Mouse (Mus musculus) embryonic facial prominence, embryonic 10.5 days (tissue): ENCODE data around the gene Entpd3. TPM values are rescaled to one million over a fixed set of nuclear protein-coding genes. Genes with fewer than 3 reads are reported as not detected.

Experiments
- DNase-seq: peaks from one replicate; pipeline ENCODE4 v3.0.0-alpha.2; 2017; ENCODE audit warnings: low spot score
- H3K27ac ChIP-seq: fragments of 300-500 bp; sonication (generic); replicated peaks from 2 replicates; pipeline ENCODE4 v1.5.1; 2016; ENCODE audit warnings: mild to moderate bottlenecking
- H3K27me3 ChIP-seq: fragments of 300-500 bp; sonication (generic); replicated peaks from 2 replicates; pipeline ENCODE4 v1.6.1; 2016; ENCODE audit warnings: low read depth, mild to moderate bottlenecking; ENCODE audit not compliant: poor library complexity, severe bottlenecking
- H3K36me3 ChIP-seq: fragments of 300-500 bp; sonication (generic); replicated peaks from 2 replicates; pipeline ENCODE4 v1.6.1; 2016; ENCODE audit warnings: mild to moderate bottlenecking, moderate library complexity
- H3K4me1 ChIP-seq: fragments of 300-500 bp; sonication (generic); 2 replicates; pipeline ENCODE4 v1.6.1; 2016
- H3K4me3 ChIP-seq: fragments of 300-500 bp; sonication (generic); 2 replicates; pipeline ENCODE4 v1.5.1; 2016; ENCODE audit warnings: mild to moderate bottlenecking, moderate library complexity
- H3K9me3 ChIP-seq: fragments of 300-500 bp; sonication (generic); 2 replicates; pipeline ENCODE4 v1.6.1; 2016; ENCODE audit warnings: mild to moderate bottlenecking
- WGBS: fragments of 180-500 bp; shearing (Covaris S2); methylation state at CpG from one replicate; pipeline ENCODE4 v1.1.7; 2016; 5-methylcytosine and 5-hydroxymethylcytosine counted together
- polyA plus RNA-seq: library from polyadenylated mRNA; unstranded; fragments of >200 nt; fragmentation: Nextera tagmentation; extraction: Ambion mirVana; gene quantifications from 2 replicates; pipeline ENCODE4 v1.2.1, GENCODE M21; 2016

Entpd3 gene
- polyA plus RNA-seq, 1 experiment from 2014 or later: 0.56 TPM

DNA sequence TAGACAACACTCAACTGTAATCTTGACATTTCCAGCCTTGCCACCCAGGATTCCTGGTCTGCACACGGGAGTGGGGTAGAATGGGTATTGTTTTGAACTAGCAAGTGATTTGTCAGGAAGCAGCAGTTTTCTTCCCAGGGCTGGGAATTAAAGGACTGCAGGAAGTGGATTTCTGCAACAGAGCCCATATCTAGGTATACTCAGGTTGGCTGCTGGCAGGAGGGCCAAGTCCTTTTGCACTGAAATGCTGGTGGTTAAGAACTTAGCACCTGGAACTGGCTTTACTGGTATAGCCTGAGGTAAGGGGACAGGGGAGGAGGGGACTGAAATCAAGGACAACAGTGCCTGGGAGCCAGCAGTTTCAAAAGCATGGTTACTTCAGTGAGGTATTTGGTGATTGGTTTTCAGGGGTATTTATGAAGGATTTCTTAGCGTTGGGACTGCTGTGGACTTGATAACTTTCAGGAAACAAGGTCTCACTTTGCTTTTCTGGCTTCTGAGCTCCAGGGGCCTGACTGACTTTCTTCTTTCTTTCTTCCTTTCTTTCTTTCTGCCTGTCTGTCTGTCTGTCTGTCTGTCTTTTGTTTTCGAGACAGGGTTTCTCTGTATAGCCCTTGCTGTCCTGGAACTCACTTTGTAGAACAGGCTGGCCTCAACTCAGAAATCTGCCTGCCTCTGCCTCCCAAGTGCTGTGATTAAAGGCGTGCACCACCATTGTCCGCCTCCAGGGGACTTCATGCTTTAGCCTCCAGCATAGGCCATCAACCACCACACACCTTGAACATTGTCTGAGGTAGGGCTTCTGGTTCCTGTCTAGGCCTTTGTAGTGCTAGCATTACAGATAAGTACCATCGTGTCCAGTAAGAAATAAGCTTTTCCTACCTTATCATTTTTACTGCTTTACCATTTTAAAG, 36.4 kb downstream of the Entpd3 start:
- Histone ChIP-seq H3K36me3 (peaks cover 43% of the 10 kb centered on the region), H3K4me1 (peaks cover 40% of the 10 kb centered on the region), H3K4me3 (peak overlapping the region; percentile 84; the same call in 1 of the 2 replicates), H3K9me3 (no peaks in the 10 kb centered on the region), H3K27ac (no peak overlapping the region), H3K27me3 (no peaks in the 10 kb centered on the region)
- peak; percentile 33 for DNase-seq
- WGBS: 59% methylated on average over 6 of the region's 6 CpGs

DNA sequence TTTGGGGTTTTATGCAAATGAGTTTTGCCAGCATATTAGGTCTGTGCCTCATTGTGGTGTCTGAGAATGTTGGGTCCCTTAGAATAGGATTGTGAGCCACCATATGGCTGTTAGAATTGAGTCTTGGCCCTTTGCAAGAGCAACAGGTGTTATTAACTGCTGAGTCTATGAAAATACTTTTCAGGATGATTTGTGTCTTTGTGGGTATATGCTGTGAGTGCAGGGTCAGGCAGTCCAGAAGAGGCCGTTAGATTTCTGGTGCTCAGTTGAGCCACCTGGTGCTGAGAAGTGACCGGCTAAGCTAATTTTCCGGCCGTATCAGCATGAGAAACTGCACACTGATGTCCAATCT, 37.0 kb downstream of the Entpd3 start:
- Histone ChIP-seq H3K36me3 (peaks cover 43% of the 10 kb centered on the region), H3K4me1 (peaks cover 40% of the 10 kb centered on the region), H3K9me3 (no peaks in the 10 kb centered on the region), H3K27ac (no peak overlapping the region; the same call in 1 of the 2 replicates), H3K27me3 (no peaks in the 10 kb centered on the region), H3K4me3 (peak overlapping the region; percentile 84)
- DNase-seq: no peak
- 13% methylated on average over 4 of the region's 4 CpGs for WGBS

DNA sequence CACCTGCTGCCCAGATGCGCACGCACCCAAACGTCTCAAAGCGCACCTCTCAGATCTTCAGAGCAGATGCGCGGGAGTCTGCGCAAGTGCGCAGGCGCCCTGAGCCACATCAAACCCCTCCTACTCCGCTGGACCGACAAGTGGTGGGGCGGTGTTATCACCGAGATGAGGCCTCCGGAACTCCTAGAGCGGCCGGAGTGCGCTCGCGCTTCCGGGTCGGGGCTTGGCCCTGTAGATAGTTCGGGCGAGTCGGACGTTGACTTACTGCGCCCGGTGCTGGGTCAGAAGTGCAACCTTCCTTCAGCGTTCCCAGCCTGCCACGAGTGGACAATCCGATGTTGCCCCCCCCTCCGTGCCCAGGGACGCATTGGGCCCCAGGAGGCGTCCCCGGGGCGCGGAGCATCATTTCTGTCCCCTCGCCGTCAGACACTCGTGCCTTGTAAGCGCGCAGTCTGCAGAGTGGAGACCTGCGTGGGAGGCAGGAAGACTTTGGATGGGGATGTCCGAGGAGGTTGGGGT, 37.6 kb downstream of the Entpd3 start:
- peak; percentile 96 for DNase-seq
- under 1% methylated on average over 43 of the region's 43 CpGs for WGBS
- H3K27ac ChIP-seq: peak overlapping the region; percentile 90
- peaks cover 42% of the 10 kb centered on the region for H3K36me3 ChIP-seq
- no peaks in the 10 kb centered on the region for H3K27me3 ChIP-seq
- H3K4me1 ChIP-seq: peaks cover 44% of the 10 kb centered on the region
- H3K4me3 ChIP-seq: peak overlapping the region; percentile 84
- H3K9me3 ChIP-seq: no peaks in the 10 kb centered on the region

DNA sequence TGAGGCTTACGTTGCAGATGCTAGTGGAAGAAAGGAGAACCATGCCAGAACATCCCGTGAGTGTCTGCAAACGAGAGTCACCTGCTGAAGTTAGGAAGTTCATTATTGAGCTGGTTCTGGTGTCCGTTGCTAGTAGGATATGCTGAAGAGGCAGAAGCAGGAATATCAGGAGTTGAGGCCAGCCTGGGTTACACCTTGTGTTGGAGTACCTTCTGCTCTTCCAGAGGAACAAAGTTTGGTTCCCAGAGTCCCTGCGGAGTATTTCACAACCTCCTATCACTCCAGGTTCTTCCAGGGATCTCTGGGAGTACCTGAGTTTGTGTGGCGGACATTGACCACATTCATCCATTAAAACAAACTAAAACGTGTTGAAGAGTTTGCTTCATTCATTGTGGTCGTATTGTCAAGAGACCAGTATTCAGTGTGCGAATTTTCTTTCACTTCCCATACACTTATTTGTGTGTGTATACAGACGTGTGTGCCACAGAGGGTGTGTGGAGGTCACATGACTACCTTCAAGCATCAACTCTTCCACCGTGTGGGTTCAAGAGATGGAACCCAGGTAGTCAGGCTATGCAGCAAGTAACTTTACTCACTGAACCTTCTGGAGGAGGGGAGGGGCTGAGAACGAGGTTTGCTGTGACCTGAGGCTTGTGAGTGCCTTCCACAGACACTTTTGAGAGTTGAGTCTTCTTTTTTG, 38.2 kb downstream of the Entpd3 start:
- Histone ChIP-seq H3K36me3 (peaks cover 36% of the 10 kb centered on the region), H3K27me3 (no peaks in the 10 kb centered on the region), H3K4me3 (peak overlapping the region; percentile 84), H3K4me1 (peaks cover 44% of the 10 kb centered on the region), H3K27ac (peak overlapping the region; percentile 90), H3K9me3 (no peaks in the 10 kb centered on the region)
- no peak for DNase-seq
- WGBS: 58% methylated on average over 12 of the region's 12 CpGs

DNA sequence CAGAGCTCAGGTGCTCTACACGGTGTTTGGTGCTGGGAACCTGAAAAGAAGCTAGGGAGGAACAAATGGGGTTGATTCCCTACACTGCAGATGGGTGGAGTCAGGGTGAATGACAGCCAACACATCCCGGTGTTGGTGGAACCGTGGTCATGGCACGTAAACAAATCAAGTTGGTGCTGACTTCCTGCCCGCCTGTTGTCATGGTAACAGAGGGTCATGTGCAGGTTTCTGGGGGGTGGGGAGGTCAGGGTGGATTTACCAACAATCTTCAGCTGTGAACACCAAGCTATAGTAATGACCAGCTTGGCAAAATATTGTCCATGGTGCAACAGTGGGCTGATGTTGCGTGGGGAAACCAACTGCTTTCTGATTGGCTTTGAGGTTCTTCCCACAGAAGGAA, 39.1 kb downstream of the Entpd3 start:
- no peak overlapping the region for H3K27ac ChIP-seq
- no peak overlapping the region for H3K4me3 ChIP-seq
- peaks cover 44% of the 10 kb centered on the region for H3K4me1 ChIP-seq
- H3K36me3 ChIP-seq: peaks cover 27% of the 10 kb centered on the region
- H3K27me3 ChIP-seq: no peaks in the 10 kb centered on the region
- DNase-seq: no peak
- no peaks in the 10 kb centered on the region for H3K9me3 ChIP-seq
- 65% methylated on average over 6 of the region's 6 CpGs for WGBS

DNA sequence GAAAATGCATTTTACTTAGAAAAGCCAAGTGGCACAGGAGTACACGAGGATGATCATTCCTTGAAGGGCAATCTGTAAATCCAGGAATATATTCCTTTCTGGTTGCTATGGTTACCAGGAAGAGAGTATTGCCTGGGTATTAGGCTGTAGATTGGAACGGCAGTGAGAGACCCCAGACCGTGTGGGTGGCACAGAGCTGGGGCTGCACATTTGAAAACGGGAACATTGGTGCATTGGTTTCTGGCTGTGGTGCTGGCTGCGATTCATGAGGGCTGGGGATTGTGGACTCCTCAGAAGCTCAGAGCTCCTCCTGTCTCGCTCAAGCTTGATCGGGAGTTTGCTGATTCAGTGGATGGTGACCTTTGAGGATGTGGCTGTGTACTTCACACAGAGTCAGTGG, 40.2 kb downstream of the Entpd3 start:
- H3K4me1 ChIP-seq: peaks cover 44% of the 10 kb centered on the region
- 86% methylated on average over 7 of the region's 7 CpGs for WGBS
- no peak for DNase-seq
- no peak overlapping the region for H3K27ac ChIP-seq
- H3K9me3 ChIP-seq: no peaks in the 10 kb centered on the region
- peaks cover 16% of the 10 kb centered on the region for H3K36me3 ChIP-seq
- no peaks in the 10 kb centered on the region for H3K27me3 ChIP-seq
- no peak overlapping the region for H3K4me3 ChIP-seq

DNA sequence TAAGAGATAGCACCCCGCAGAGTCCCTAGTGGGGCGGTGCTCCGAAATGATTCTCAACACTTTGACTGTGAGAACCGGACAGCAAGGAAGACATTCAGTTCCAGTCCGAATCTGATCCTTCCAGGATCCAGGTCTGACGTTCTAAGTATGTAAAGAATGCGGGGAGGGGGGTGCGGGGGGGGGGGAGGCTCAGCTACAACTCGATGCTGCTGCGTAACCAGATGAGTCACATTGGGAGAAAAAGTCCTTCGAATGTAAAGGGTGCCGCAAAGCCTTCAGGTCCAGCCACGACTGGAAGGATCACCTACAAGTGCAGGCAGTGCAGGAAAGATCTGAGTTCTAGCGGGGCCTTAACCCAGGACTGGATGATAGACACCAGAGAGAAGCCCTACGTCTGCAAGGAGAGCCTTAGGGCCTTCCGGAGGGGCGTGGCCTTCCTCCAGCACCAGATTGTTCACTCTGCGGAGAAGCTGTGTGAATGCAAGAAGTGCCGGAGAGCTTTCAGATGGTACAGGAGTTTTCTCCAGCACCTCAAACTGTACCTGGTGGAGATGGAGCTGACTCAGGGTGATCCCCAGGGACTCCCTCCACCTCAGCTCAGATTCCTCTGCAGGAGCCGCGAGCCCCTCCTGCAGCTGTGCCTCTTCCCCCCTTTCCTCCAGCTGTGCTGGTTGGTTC, 42.5 kb downstream of the Entpd3 start:
- Histone ChIP-seq H3K4me3 (peak overlapping the region; percentile 60), H3K27me3 (no peaks in the 10 kb centered on the region), H3K27ac (peak overlapping the region; percentile 86), H3K4me1 (peaks cover 36% of the 10 kb centered on the region), H3K36me3 (no peaks in the 10 kb centered on the region), H3K9me3 (no peaks in the 10 kb centered on the region)
- DNase-seq: peak; percentile 84
- WGBS: 17% methylated on average over 21 of the region's 21 CpGs

DNA sequence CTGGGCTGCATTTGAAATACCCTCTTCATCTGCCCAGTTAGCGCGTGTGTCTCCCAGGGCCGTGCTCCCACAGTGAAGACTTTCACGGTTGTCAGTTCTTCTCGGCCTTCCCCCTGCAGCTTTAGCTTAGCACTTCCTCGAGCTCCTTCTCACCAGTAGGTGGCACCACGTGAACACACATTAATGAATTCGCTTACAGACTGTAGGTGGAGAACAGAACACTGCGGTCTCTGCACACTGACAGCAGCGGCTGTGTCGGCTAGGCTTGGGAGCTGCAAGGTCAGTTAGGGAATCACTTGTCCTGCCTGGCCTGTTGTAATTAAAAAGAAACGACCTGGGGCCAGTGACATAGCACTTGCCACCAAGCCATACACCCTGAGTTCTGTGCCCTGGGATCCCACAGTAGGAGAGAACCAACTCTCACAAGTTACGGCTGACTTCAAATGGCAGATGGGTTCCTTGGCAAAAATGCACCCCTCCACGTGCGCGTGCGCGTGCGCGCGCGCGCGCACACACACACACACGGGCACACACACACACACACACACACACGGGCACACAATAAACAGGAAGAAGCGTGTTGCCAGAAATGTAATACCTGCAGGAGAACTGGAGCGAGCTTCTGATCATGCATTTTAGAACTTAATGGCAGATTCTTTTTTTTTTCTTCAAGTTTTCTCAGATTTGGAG, 43.1 kb downstream of the Entpd3 start:
- Histone ChIP-seq H3K4me1 (peaks cover 31% of the 10 kb centered on the region), H3K4me3 (peak overlapping the region; percentile 60), H3K36me3 (no peaks in the 10 kb centered on the region), H3K27me3 (no peaks in the 10 kb centered on the region), H3K9me3 (no peaks in the 10 kb centered on the region), H3K27ac (peak overlapping the region; percentile 86)
- DNase-seq: peak; percentile 83
- WGBS: 13% methylated on average over 28 of the region's 28 CpGs

DNA sequence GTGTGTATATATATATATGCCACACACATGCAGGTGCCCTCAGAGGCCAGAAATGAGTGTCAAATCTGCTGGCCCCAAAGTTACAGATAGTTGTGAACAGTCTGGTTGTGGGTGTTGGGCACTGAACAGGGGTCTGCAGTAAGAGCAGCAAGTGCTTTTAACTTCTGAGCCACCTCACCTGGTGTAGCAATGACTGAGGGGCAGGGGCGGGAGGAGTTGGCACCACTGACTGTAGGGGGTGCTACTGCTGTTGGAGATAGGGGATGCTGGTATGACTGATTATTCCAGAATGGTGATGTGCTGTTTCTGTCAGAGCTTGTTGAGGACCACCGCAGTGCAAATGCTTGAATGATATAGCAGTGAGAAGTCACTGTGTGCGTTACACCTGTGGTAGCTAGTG, 43.7 kb downstream of the Entpd3 start:
- 78% methylated on average over 3 of the region's 3 CpGs for WGBS
- no peaks in the 10 kb centered on the region for H3K9me3 ChIP-seq
- H3K36me3 ChIP-seq: no peaks in the 10 kb centered on the region
- peaks cover 26% of the 10 kb centered on the region for H3K4me1 ChIP-seq
- no peak overlapping the region for H3K27ac ChIP-seq
- H3K27me3 ChIP-seq: no peaks in the 10 kb centered on the region
- H3K4me3 ChIP-seq: no peak overlapping the region; the same call in 1 of the 2 replicates
- no peak for DNase-seq

DNA sequence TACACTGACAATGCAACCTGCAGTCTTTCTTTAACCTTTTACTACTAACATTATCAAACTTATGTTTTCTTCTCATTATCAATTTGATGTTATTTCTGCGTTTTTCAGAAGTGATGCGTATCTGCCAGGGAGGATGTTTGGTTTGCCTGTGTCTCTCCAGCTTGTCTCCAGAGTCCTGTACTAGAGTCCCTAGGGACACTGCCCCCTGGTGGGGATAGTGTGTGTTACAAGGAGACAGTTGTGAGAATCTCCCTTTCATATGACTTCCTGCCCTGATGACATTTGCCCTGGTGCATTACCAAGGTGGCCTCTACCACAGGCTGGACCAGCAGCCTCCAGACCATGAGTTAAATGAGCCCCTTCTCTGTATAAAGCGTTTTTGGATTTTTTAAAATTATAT, 46.9 kb downstream of the Entpd3 start:
- peaks cover 18% of the 10 kb centered on the region for H3K4me1 ChIP-seq
- WGBS: 20% methylated on average over 3 of the region's 3 CpGs
- no peak overlapping the region for H3K27ac ChIP-seq
- no peaks in the 10 kb centered on the region for H3K27me3 ChIP-seq
- no peaks in the 10 kb centered on the region for H3K9me3 ChIP-seq
- DNase-seq: peak; percentile 83
- no peaks in the 10 kb centered on the region for H3K36me3 ChIP-seq
- no peak overlapping the region for H3K4me3 ChIP-seq

DNA sequence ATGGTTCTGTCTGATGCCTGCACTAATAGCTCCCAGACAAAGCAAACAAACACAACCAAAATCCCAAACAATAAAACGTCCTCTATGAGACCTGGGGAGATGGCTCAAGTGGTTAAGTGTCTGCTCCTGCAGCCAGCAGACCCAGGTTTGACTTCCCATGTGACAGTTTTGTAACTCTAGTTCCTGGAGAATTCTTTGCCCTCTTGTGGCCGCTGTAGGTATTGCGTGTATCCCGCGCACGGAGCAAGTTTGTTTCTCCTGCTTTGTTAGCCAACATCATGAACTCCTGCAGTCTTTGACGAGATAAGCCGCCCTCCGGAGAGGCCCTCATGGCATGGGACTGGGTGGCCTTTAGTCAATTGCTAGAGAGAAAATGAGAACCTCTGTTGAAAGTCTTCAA, 51.9 kb downstream of the Entpd3 start:
- peak; percentile 87 for DNase-seq
- H3K27ac ChIP-seq: no peak overlapping the region
- H3K4me1 ChIP-seq: peaks cover 3% of the 10 kb centered on the region; the same call in 1 of the 2 replicates
- H3K4me3 ChIP-seq: no peak overlapping the region
- no peaks in the 10 kb centered on the region for H3K27me3 ChIP-seq
- no peaks in the 10 kb centered on the region for H3K9me3 ChIP-seq
- 5% methylated on average over 9 of the region's 9 CpGs for WGBS
- no peaks in the 10 kb centered on the region for H3K36me3 ChIP-seq
